Mouse (Mus musculus) small intestine, adult 2 months (tissue): ENCODE results near the gene Tmem262.

Experiments
- CTCF ChIP-seq: fragments of 200-500 bp; IDR thresholded peaks from 2 replicates; pipeline ENCODE4 v1.5.1; 2012; ENCODE audit warnings: low read depth, mild to moderate bottlenecking, control low read depth, inconsistent platforms, low read length, moderate library complexity, mixed read lengths; ENCODE audit not compliant: insufficient replicate concordance, insufficient read length; ENCODE audit errors: extremely low read depth
- POLR2A ChIP-seq: fragments of 200-500 bp; IDR thresholded peaks from 2 replicates; pipeline ENCODE4 v1.6.1; 2012; ENCODE audit warnings: low read depth, mild to moderate bottlenecking, control low read depth, inconsistent platforms, low read length, moderate library complexity

DNA sequence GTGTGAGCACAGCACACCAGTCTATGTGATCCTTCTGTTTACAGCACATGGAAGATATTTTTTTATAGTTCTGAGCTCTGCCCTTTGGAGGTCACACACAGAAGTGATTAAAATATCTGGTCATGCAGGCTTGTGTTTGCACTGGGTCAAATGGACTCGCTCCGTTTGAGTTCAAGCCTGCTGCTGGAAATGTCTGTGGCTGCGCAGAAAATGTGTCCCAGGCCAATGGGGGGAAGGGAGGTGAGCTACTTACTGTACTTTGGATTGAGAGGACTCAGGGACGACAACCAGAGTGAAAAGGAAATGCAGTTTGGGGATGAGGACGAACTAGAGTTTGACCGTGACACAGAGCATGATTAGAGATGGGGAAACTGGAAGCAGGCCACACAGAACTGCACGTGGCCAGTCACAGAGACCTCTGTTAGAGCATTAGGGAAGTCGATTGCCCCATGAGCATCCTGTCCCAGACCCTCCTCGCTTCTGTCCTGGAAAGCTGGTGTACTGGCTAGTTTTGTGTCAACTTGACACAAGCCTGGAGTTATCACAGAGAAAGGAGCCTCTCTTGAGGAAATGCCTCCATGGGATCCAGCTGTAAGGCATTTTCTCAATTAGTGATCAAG is 43.8 kb upstream of the Tmem262 start:
- TF ChIP-seq CTCF = no peak
- TF ChIP-seq POLR2A = no peak
